Mouse (Mus musculus) layer of hippocampus, adult 2 months (tissue): ENCODE data around the gene Golt1a. TPM values are rescaled to one million over a fixed set of nuclear protein-coding genes. Genes with fewer than 3 reads are reported as not detected.

Experiments
- DNase-seq, 2 experiments: peaks; one replicate each; pipeline ENCODE4 v3.0.0; 2022; ENCODE audit warnings: low spot score in 2 of 2
- H3K27ac ChIP-seq: fragments of 200-600 bp; 2 replicates; pipeline ENCODE4 v1.8.1; 2022
- H3K4me3 ChIP-seq: fragments of 200-600 bp; 2 replicates; pipeline ENCODE4 v1.8.1; 2022; ENCODE audit warnings: mild to moderate bottlenecking
- CTCF ChIP-seq: fragments of 200-600 bp; conservative IDR thresholded peaks from 2 replicates; pipeline ENCODE4 v1.8.1; 2022; ENCODE audit warnings: antibody characterized with exemption, mild to moderate bottlenecking, moderate library complexity
- total RNA-seq, 2 experiments: library from RNA; stranded (reverse); gene quantifications; 2 replicates each; pipeline ENCODE4 v1.2.3; 2021

Golt1a gene
- total RNA-seq, 2 experiments from 2014 or later = not detected

DNA sequence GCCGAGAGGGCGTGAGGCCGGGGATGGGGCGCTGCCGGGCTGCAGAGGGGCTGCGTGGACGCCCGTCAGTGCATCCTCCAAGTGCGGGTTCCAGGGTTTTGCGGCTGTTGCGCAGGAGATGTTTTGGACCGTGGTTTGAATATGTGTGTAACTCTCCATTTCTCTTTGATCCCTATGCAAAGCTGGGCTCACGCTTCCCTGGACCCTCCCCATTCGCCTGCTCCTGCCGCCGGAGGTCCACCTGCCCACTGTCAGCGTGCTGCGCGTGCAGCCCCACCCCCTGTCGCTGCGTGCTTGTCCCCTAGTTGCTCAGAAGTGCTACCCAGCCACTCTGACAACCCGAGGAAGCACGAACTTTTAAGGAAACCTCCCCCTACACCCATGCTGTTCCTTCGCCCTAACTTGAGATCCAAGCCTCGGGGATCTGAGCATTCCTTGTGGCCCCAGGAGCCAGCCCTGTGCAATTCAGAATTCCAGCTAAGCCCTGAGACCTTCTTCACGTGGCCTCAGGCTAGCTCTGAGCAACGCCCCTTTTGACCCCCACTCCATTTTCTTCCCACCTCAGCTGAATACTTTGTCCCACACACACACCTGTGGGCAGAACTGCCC, 54.5 kb downstream of the Golt1a start:
- Histone ChIP-seq H3K27ac (no peak overlapping the region; the same call in 1 of the 2 replicates), H3K4me3 (peak overlapping the region; percentile 60)
- TF ChIP-seq CTCF = no peak
- DNase-seq = no peak

DNA sequence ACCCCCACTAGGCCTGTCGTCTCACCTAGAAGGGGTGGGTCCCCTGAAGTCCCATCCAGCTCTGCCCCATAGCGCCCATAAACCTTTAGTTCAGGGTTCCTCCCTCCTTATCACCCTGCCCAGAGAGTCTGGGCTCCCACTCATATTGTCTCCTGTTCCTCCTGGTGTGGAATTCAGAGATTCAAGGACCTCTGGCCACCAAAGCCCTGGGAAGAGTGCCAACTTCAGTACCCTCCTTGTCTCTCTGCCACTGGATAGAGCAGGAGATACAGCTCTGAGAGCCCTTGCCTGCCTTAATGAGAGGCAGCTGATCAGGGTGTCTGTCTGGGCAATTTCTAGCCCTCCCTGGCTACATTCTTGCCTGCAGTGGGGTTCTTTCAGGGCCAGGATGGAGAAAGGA, 55.3 kb downstream of the Golt1a start:
- no peak overlapping the region for H3K4me3 ChIP-seq

DNA sequence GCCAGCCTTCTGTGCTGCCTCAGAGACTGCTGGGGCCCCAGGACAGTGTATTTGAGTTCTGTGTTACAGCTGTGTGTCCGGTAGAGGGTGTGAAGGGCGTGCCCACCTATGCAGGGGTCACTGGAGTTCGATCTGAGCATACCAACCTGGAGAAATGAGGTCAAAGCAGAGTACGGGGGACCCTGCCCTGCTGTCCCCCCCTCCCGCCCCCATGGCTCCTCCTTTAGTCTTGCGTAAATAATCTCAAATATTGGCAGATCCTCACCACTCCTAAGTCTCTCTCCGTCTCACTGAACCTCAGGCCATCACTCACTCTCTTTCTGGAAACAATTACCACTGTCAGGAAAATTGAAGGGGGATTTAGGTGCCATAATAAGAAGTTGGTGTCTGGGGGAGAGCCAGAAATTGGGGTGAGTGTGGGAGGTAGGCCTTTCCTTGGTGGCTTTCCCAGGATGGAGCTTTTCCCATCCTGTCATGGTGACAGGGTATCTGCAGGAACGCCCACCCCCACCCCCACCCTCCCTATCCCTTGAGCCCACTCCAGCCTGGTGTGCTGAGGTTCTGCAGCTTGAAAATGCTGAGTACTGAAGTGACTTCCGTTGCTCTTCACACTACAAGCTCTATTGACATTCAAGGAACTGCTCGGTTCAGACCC, 57.5 kb downstream of the Golt1a start:
- Histone ChIP-seq H3K27ac (peak overlapping the region; percentile 12; the same call in 1 of the 2 replicates), H3K4me3 (no peak overlapping the region)
- DNase-seq = no peak
- no peak for TF ChIP-seq CTCF

More for the DNA sequence above, 55.3 kb downstream of the Golt1a start:
- no peak for DNase-seq
- no peak overlapping the region for H3K27ac ChIP-seq
- no peak for TF ChIP-seq CTCF

DNA sequence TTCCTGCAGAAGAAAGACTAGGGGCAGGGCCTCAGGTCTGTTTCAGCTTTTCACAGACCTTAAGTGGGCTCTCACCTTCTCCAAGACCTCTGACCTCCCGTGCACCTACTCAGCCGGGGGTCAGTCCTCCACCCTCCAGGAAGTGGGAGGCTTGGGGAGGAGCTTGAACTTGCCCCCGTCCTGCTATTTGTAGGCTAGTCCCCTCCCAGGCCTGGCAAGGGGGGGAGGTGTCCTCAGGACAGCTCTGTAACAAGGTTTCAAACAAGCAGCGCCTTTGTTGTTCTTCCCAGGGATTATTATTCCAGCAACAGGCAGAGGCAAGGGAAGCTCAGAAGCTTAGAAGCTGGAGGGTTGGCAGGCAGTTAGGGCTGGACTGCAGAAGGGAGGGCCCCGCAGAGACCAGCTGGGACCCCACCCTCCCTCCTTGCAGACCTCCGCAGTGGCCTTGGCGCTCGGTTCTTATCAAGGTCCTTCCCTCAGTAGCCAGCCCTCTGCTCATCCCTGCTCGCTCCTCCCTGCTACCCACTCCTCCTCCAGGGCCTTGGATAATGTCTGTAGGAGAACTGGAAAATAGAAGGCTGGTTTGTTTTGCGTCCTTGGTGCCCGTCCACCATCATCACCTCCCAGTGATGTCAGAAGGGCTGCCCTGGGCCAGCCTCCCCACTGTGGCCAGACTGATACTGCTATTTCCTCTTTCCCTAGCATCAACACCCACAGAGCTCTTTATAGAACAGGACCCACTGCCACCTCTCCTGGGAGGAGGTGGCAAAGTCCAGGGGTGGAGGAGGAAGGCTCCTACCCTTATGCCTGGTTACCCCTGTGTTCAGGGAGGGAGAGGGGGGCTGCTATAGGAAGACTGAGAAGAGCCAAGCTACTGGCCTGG, 58.2 kb downstream of the Golt1a start:
- Histone ChIP-seq H3K27ac (peak overlapping the region; percentile 12; the same call in 1 of the 2 replicates), H3K4me3 (no peak overlapping the region)
- no peak for TF ChIP-seq CTCF
- no peak for DNase-seq

DNA sequence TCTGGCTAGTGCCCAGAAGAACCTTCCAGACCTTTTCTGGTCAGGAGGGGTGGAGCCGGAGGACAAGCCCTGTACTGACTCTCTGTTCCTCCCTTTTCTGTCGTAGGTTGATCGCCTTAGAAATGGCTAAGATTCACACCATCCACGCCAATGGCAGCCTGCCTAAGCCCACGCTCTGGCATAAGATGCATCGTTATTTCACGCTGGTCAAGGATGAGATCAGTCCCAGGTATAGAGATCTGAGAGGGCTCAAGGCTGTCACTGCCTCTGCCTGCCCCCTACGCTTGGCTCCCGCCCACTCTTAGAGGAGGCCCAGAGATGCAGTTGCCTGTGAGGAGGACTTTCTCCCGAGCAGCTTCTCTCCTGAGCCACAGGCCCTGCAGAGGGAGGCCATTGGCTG, 59.0 kb downstream of the Golt1a start:
- no peak for TF ChIP-seq CTCF
- DNase-seq = no peak
- H3K4me3 ChIP-seq = no peak overlapping the region
- H3K27ac ChIP-seq = no peak overlapping the region

DNA sequence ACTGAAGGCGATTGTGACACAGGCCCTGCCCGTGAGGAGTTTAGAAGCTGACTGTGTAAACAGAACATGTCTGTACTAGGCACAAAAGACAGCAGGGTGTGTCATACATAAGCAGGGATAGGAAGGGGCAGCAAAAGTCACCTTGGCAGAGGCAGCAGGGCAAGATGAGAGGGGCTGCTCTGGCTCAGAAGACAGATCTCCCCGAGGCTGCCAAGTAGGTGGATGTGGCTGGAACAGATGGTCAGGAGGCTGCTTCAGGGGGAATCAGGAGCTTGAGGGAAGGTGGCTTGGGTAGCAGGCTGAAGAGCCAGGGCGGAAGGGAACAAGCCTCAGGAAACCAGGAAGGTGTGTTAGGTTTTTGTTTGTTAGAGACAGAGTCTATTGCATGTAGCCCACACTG, 60.8 kb downstream of the Golt1a start:
- TF ChIP-seq CTCF = no peak
- no peak for DNase-seq
- no peak overlapping the region for H3K27ac ChIP-seq
- H3K4me3 ChIP-seq = no peak overlapping the region

DNA sequence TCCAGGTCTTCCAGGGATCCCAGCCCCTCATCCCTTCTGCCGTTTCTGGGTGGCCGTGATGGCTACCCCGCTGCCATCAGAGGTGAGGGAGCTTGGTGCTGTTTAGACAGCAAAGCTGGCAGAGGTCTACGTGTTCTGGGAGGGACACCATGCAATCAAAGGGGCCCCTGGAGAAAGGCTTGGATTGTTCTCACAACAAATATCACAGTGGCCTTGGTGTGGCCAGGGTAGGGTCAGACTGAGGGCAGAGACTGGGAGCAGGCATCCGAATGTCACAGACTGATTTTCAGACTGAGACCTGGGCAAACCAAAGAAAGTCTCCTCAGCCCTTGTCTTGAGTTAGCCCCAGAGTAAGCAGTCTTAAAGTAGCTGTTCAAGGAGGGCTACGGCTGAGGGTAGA, 61.8 kb downstream of the Golt1a start:
- no peak for TF ChIP-seq CTCF
- DNase-seq = no peak
- Histone ChIP-seq H3K27ac (no peak overlapping the region), H3K4me3 (no peak overlapping the region)

DNA sequence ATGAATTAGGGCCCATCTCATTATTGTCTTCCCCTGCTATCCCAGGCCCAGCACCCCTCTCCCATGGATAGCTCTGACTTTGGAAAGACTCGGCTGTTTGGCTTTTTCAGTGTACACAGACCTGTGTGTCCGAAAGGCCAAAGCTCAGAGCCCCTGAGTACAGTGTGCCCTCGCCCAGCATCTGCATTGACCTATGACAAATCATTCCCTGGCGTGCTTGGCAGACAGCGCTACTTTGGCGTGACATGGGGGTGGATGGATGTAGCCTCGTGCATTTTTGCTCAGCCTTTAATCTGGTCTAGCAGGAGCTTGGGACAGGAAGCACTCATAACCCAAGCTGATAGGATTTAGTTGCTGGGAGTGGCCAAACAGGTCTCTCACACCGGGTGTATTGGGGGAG, 62.5 kb downstream of the Golt1a start:
- no peak overlapping the region for H3K27ac ChIP-seq
- no peak for TF ChIP-seq CTCF
- no peak overlapping the region for H3K4me3 ChIP-seq
- DNase-seq = no peak

Other genes with a start within 250 kb of the Golt1a start
- gene Ppp1r15b, start 178.7 kb upstream of the Golt1a start, total RNA-seq = 10 to 100 TPM; 38.5 to 39.8 TPM
- gene Plekha6, start 145.6 kb upstream of the Golt1a start, total RNA-seq = 10 to 100 TPM; 47.6 to 55.0 TPM
- not detected for gene Kiss1, start 12.1 kb downstream of the Golt1a start, total RNA-seq
- gene Ren1, start 40.7 kb downstream of the Golt1a start, total RNA-seq = not detected
- 1 to 10 TPM; 1.1 to 1.6 TPM for gene Etnk2, start 53.8 kb downstream of the Golt1a start, total RNA-seq
- gene Sox13, start 114.6 kb downstream of the Golt1a start, total RNA-seq = 1 to 10 TPM; 6.3 to 9.4 TPM